8 mouse cellular contexts compared by ENCODE assay signal in genomic region chr3:102203131-102203530, GRCm38 (mm10). TPM values are rescaled to one million over a fixed set of nuclear protein-coding genes. Genes with fewer than 3 reads are reported as not detected.
DNase-seq lines count a peak whose midpoint lies in the region; ATAC-seq and TF ChIP-seq lines count a peak whose summit lies in the region.

No protein-coding gene starts in this region.

- no peak for TF ChIP-seq CTCF in kidney, postnatal 0 days (IDR thresholded peaks at IDR 0.05; ENCODE audit: low read depth)

- DNase-seq in kidney, postnatal 0 days (ENCODE audit: low spot score), result no peak
- DNase-seq in kidney, adult 9 months, result no peak
- no peak for DNase-seq in embryonic facial prominence, embryonic 14.5 days (ENCODE audit: low spot score)
- no peak for DNase-seq in thymus, postnatal 36 days
- no peak for DNase-seq in embryo, embryonic 9.5 days (ENCODE audit: extremely low spot score)

- H3K4me1 ChIP-seq in kidney, postnatal 0 days (replicated peaks; ENCODE audit: insufficient read depth, low read length), result peaks cover 29% of the 10 kb centered on the region; the same call in 1 of the 2 replicates
- peaks cover 23% of the 10 kb centered on the region for H3K4me1 ChIP-seq in embryonic facial prominence, embryonic 14.5 days (ENCODE audit: control insufficient read depth, insufficient read depth, low read length)
- H3K4me1 ChIP-seq in intestine, embryonic 16.5 days (ENCODE audit: control insufficient read depth, insufficient read depth, low read length), result peaks cover 34% of the 10 kb centered on the region
- H3K4me1 ChIP-seq in neural tube, embryonic 12.5 days, result peaks cover 40% of the 10 kb centered on the region

- H3K36me3 ChIP-seq in kidney, postnatal 0 days (ENCODE audit: insufficient read depth, low read length), result no peaks in the 10 kb centered on the region
- no peaks in the 10 kb centered on the region for H3K36me3 ChIP-seq in embryonic facial prominence, embryonic 14.5 days (ENCODE audit: control insufficient read depth, insufficient read depth, low read length)
- no peaks in the 10 kb centered on the region for H3K36me3 ChIP-seq in intestine, embryonic 16.5 days (ENCODE audit: control insufficient read depth, insufficient read depth, low read length)
- no peaks in the 10 kb centered on the region for H3K36me3 ChIP-seq in neural tube, embryonic 12.5 days

- peak overlapping the region; percentile 60 for H3K4me3 ChIP-seq in kidney, postnatal 0 days (replicated peaks; ENCODE audit: low read depth, low read length)
- H3K4me3 ChIP-seq in embryonic facial prominence, embryonic 14.5 days (ENCODE audit: low read depth, low read length), result peak overlapping the region; percentile 76
- H3K4me3 ChIP-seq in intestine, embryonic 16.5 days (ENCODE audit: low read length), result peak overlapping the region; percentile 88
- H3K4me3 ChIP-seq in neural tube, embryonic 12.5 days, result peak overlapping the region; percentile 61

- H3K9me3 ChIP-seq in kidney, postnatal 0 days (replicated peaks; ENCODE audit: low read length), result no peaks in the 10 kb centered on the region
- no peaks in the 10 kb centered on the region for H3K9me3 ChIP-seq in embryonic facial prominence, embryonic 14.5 days (ENCODE audit: control insufficient read depth, low read length)
- no peaks in the 10 kb centered on the region for H3K9me3 ChIP-seq in intestine, embryonic 16.5 days (ENCODE audit: control insufficient read depth, low read length)
- no peaks in the 10 kb centered on the region for H3K9me3 ChIP-seq in neural tube, embryonic 12.5 days

- no peaks in the 10 kb centered on the region for H3K27me3 ChIP-seq in kidney, postnatal 0 days (ENCODE audit: insufficient read depth, low read length)
- peaks cover 3% of the 10 kb centered on the region; the same call in 1 of the 2 replicates for H3K27me3 ChIP-seq in embryonic facial prominence, embryonic 14.5 days (replicated peaks; ENCODE audit: control insufficient read depth, insufficient read depth, low read length)
- 0 out of 2 replicates have a peak, but pooled peaks cover 2% of the 10 kb centered on the region for H3K27me3 ChIP-seq in intestine, embryonic 16.5 days (replicated peaks; ENCODE audit: control insufficient read depth, insufficient read depth, low read length)
- peaks cover 31% of the 10 kb centered on the region for H3K27me3 ChIP-seq in neural tube, embryonic 12.5 days (replicated peaks)

- ATAC-seq in kidney, postnatal 0 days (replicated peaks; ENCODE audit: low FRiP score, low read depth), result no peak
- no peak for ATAC-seq in embryonic facial prominence, embryonic 14.5 days (ENCODE audit: low read depth)
- no peak for ATAC-seq in intestine, embryonic 16.5 days
- ATAC-seq in neural tube, embryonic 12.5 days (ENCODE audit: low FRiP score, low read depth), result no peak
- ATAC-seq in cerebellum, adult (ENCODE audit: insufficient number of reproducible peaks, low FRiP score, low TSS enrichment), result no peak

- WGBS in kidney, postnatal 0 days, result 12% methylated on average over 7 of the region's 7 CpGs
- WGBS in embryonic facial prominence, embryonic 14.5 days, result 9% methylated on average over 7 of the region's 7 CpGs
- 16% methylated on average over 7 of the region's 7 CpGs for WGBS in intestine, embryonic 16.5 days
- WGBS in neural tube, embryonic 12.5 days, result 3% methylated on average over 7 of the region's 7 CpGs

- H3K4me2 ChIP-seq in kidney, postnatal 0 days (ENCODE audit: low read length), result peak overlapping the region; percentile 89
- peak overlapping the region; percentile 84 for H3K4me2 ChIP-seq in embryonic facial prominence, embryonic 14.5 days (ENCODE audit: low read depth, low read length)
- H3K4me2 ChIP-seq in intestine, embryonic 16.5 days (ENCODE audit: low read depth, low read length), result peak overlapping the region; percentile 90
- peak overlapping the region; percentile 94 for H3K4me2 ChIP-seq in neural tube, embryonic 12.5 days (replicated peaks)

- peak overlapping the region; percentile 78; the same call in 1 of the 2 replicates for H3K9ac ChIP-seq in kidney, postnatal 0 days (ENCODE audit: low read depth, low read length)
- peak overlapping the region; percentile 86 for H3K9ac ChIP-seq in embryonic facial prominence, embryonic 14.5 days (ENCODE audit: low read depth, low read length)
- peak overlapping the region; percentile 93 for H3K9ac ChIP-seq in intestine, embryonic 16.5 days (ENCODE audit: low read depth, low read length)
- H3K9ac ChIP-seq in neural tube, embryonic 12.5 days, result peak overlapping the region; percentile 69; the same call in 1 of the 2 replicates

- H3K27ac ChIP-seq in kidney, postnatal 0 days, result no peak overlapping the region
- no peak overlapping the region for H3K27ac ChIP-seq in embryonic facial prominence, embryonic 14.5 days (replicated peaks; ENCODE audit: low read depth, low read length)
- H3K27ac ChIP-seq in intestine, embryonic 16.5 days (ENCODE audit: low read length), result no peak overlapping the region
- no peak overlapping the region for H3K27ac ChIP-seq in neural tube, embryonic 12.5 days

RNA-seq across cellular contexts. Expression of gene Vangl1, which starts 1.4 kb away (rescaled TPM):
- 12.8 and 13.8 TPM in 2 replicates for polyA plus RNA-seq in kidney, postnatal 0 days (2015; fragmentation: Nextera tagmentation; extraction: Ambion mirVana)
- 20.8 and 26.6 TPM in 2 replicates for polyA plus RNA-seq in embryonic facial prominence, embryonic 14.5 days (2014; fragmentation: Nextera tagmentation; extraction: Ambion mirVana)
- 18.7 and 20.6 TPM in 2 replicates for polyA plus RNA-seq in intestine, embryonic 16.5 days (2015; fragmentation: Nextera tagmentation; extraction: Ambion mirVana)
- polyA plus RNA-seq in neural tube, embryonic 12.5 days (2016; fragmentation: Nextera tagmentation; extraction: Ambion mirVana), result 12.3 and 14.9 TPM in 2 replicates
